Mouse (Mus musculus) bone marrow, adult 2 months (tissue): ENCODE data around the gene Lingo4.

ENCODE experiments used
- CTCF ChIP-seq: fragments of 200-500 bp; IDR thresholded peaks from 2 replicates; pipeline ENCODE4 v1.5.1; 2011; ENCODE audit warnings: low read length, control low read depth; ENCODE audit not compliant: control insufficient read depth, insufficient read depth
- POLR2A ChIP-seq: fragments of 200-500 bp; IDR thresholded peaks from 2 replicates; pipeline ENCODE4 v1.6.1; 2011; ENCODE audit warnings: low read depth, mild to moderate bottlenecking, control low read depth, low read length, borderline replicate concordance; ENCODE audit not compliant: control insufficient read depth

- no peak for TF ChIP-seq CTCF
- TF ChIP-seq POLR2A, result no peak
Measured at GRCm38 (mm10) chr3:94374636-94375035, 23.7 kb upstream of the Lingo4 start.
